Mouse (Mus musculus) left cerebral cortex, adult 6 months (tissue): ENCODE data around the gene Zbtb8a. TPM values are rescaled to one million over a fixed set of nuclear protein-coding genes. Genes with fewer than 3 reads are reported as not detected.

ENCODE experiments used
- long read RNA-seq, 2 experiments: library from polyadenylated mRNA; unstranded; transcript quantifications; one replicate each; pipeline ENCODE4 v2.0.0; 2019 to 2020
- polyA plus RNA-seq: library from polyadenylated mRNA; unstranded; fragments of <200 nt; fragmentation: Nextera tagmentation; gene quantifications from 2 replicates; pipeline ENCODE4 v1.2.3, GENCODE M21; 2021

Zbtb8a gene
- polyA plus RNA-seq, result 5.9 and 6.3 TPM in 2 replicates
- long read RNA-seq, experiment 1, transcript Zbtb8a-201 (5 exons, 2,321 nt), result major isoform, 34 of 40 reads
- long read RNA-seq, experiment 1, partial matches to known transcripts, result 4 of 40 reads
- long read RNA-seq, experiment 1, other reads (novel, unspliced or antisense), result 2 of 40 reads
- long read RNA-seq, experiment 2, transcript Zbtb8a-201 (5 exons, 2,321 nt), result major isoform, 10 of 12 reads
- long read RNA-seq, experiment 2, partial matches to known transcripts, result 0 of 12 reads
- long read RNA-seq, experiment 2, other reads (novel, unspliced or antisense), result 2 of 12 reads

GRCm38 (mm10) chr4:129377601-129378390 is at the start of gene Zbtb8a:
Zbtb8a (minus strand) TSS chr4:129378116.

GRCm38 (mm10) chr4:129335216-129336074 is 42.5 kb downstream of the Zbtb8a start, which contains the start of the genes Rbbp4 and Zbtb8os:
Rbbp4 (minus strand) TSS chr4:129335370.
Zbtb8os (plus strand) TSS chr4:129335695.

Other genes starting within 250 kb of the Zbtb8a start
- 16.8 and 21.6 TPM in 2 replicates for gene Fndc5, start 241.1 kb downstream of the Zbtb8a start, polyA plus RNA-seq
- gene S100pbp, start 188.4 kb downstream of the Zbtb8a start, polyA plus RNA-seq, result 7.5 and 12.7 TPM in 2 replicates
- gene Yars, start 188.4 kb downstream of the Zbtb8a start, polyA plus RNA-seq, result 52.7 and 67.7 TPM in 2 replicates
- 4.5 and 12.8 TPM in 2 replicates for gene C77080, start 116.7 kb downstream of the Zbtb8a start, polyA plus RNA-seq
- 0.72 and 0.75 TPM in 2 replicates for gene Sync, start 90.5 kb downstream of the Zbtb8a start, polyA plus RNA-seq
- 53.9 and 54.9 TPM in 2 replicates for gene Rbbp4, start 42.7 kb downstream of the Zbtb8a start, polyA plus RNA-seq
- gene Zbtb8os, start 42.4 kb downstream of the Zbtb8a start, polyA plus RNA-seq, result 49.5 and 58.1 TPM in 2 replicates
- gene Zbtb8b, start 62.7 kb upstream of the Zbtb8a start, polyA plus RNA-seq, result 1.7 and 2.1 TPM in 2 replicates
- gene Bsdc1, start 83.5 kb upstream of the Zbtb8a start, polyA plus RNA-seq, result 10.7 and 16.6 TPM in 2 replicates
- gene Tssk3, start 112.9 kb upstream of the Zbtb8a start, polyA plus RNA-seq, result not detected in 2 replicates
- 0.79 and 1.7 TPM in 2 replicates for gene Fam229a, start 113.1 kb upstream of the Zbtb8a start, polyA plus RNA-seq
- gene Marcksl1, start 135.5 kb upstream of the Zbtb8a start, polyA plus RNA-seq, result 21.0 and 51.8 TPM in 2 replicates
- gene Hdac1, start 164.6 kb upstream of the Zbtb8a start, polyA plus RNA-seq, result 14.8 and 17.3 TPM in 2 replicates
- gene Lck, start 195.5 kb upstream of the Zbtb8a start, polyA plus RNA-seq, result 1.9 and 2.3 TPM in 2 replicates
- 1.2 and 2.0 TPM in 2 replicates for gene Fam167b, start 200.4 kb upstream of the Zbtb8a start, polyA plus RNA-seq
- 253 and 304 TPM in 2 replicates for gene Eif3i, start 222.5 kb upstream of the Zbtb8a start, polyA plus RNA-seq
- gene Tmem234, start 222.6 kb upstream of the Zbtb8a start, polyA plus RNA-seq, result 192 and 235 TPM in 2 replicates
- 3.3 and 4.0 TPM in 2 replicates for gene Dcdc2b, start 236.1 kb upstream of the Zbtb8a start, polyA plus RNA-seq
- 28.3 and 34.4 TPM in 2 replicates for gene Iqcc, start 241.0 kb upstream of the Zbtb8a start, polyA plus RNA-seq
- gene Ccdc28b, start 245.8 kb upstream of the Zbtb8a start, polyA plus RNA-seq, result 30.0 and 36.6 TPM in 2 replicates